Comparison of ENCODE assay signal across 8 mouse cellular contexts in genomic region chr4:116627359-116627716, GRCm38 (mm10). TPM values are rescaled to one million over a fixed set of nuclear protein-coding genes. Genes with fewer than 3 reads are reported as not detected.
DNase-seq lines count a peak whose midpoint lies in the region; ATAC-seq and TF ChIP-seq lines count a peak whose summit lies in the region.

No protein-coding gene starts in this region.

- TF ChIP-seq POLR2A in embryonic fibroblast, embryonic 13.5 days (IDR thresholded peaks at IDR 0.05; ENCODE audit: low read depth, low read length): peak; percentile 98

- H3K27ac ChIP-seq in embryonic fibroblast, embryonic 13.5 days (ENCODE audit: insufficient read depth, low read length): peak overlapping the region; percentile 59; the same call in 1 of the 2 replicates
- peak overlapping the region; percentile 97 for H3K27ac ChIP-seq in limb, embryonic 13.5 days
- H3K27ac ChIP-seq in midbrain, embryonic 15.5 days: peak overlapping the region; percentile 96

- peak overlapping the region; percentile 93 for H3K9ac ChIP-seq in limb, embryonic 13.5 days
- peak overlapping the region; percentile 86 for H3K9ac ChIP-seq in midbrain, embryonic 15.5 days

- no peaks in the 10 kb centered on the region for H3K4me1 ChIP-seq in embryonic fibroblast, embryonic 13.5 days (ENCODE audit: control insufficient read depth, insufficient read depth, low read length)
- peaks cover 20% of the 10 kb centered on the region for H3K4me1 ChIP-seq in limb, embryonic 13.5 days
- peaks cover 23% of the 10 kb centered on the region for H3K4me1 ChIP-seq in midbrain, embryonic 15.5 days

- no peaks in the 10 kb centered on the region for H3K9me3 ChIP-seq in limb, embryonic 13.5 days
- no peaks in the 10 kb centered on the region for H3K9me3 ChIP-seq in midbrain, embryonic 15.5 days

- WGBS in limb, embryonic 13.5 days: under 1% methylated on average over 13 of the region's 13 CpGs
- WGBS in midbrain, embryonic 15.5 days: 0% methylated on average over 13 of the region's 13 CpGs

- DNase-seq in brain, adult 2 months (ENCODE audit: low read depth, low spot score): peak; percentile 95
- peak; percentile 90 to 94 for DNase-seq in heart, adult 9 months (ENCODE audit: low spot score in 2 of 2)
- peak; percentile 96 for DNase-seq in kidney, adult 9 months
- DNase-seq in spleen, postnatal 14 days (ENCODE audit: low spot score in 2 of 2): peak; percentile 75 to 84

- no peaks in the 10 kb centered on the region for H3K27me3 ChIP-seq in C2C12 (ENCODE audit: control insufficient read depth, insufficient read depth, insufficient read length)
- no peaks in the 10 kb centered on the region for H3K27me3 ChIP-seq in limb, embryonic 13.5 days
- no peaks in the 10 kb centered on the region for H3K27me3 ChIP-seq in midbrain, embryonic 15.5 days (replicated peaks)

- peak overlapping the region; percentile 56 for H3ac ChIP-seq in C2C12 (ENCODE audit: control insufficient read depth, insufficient read length, low read depth)

- ATAC-seq in limb, embryonic 13.5 days (ENCODE audit: low FRiP score, low read depth): peak; percentile 92
- peak; percentile 96 for ATAC-seq in midbrain, embryonic 15.5 days (replicated peaks)

- H3K79me3 ChIP-seq in C2C12 (ENCODE audit: low read depth): peaks cover 40% of the 10 kb centered on the region

- H3K79me2 ChIP-seq in C2C12 (ENCODE audit: control insufficient read depth, insufficient read depth): peaks cover 50% of the 10 kb centered on the region

- H3K36me3 ChIP-seq in C2C12 (ENCODE audit: control insufficient read depth, insufficient read depth): peaks cover 26% of the 10 kb centered on the region
- H3K36me3 ChIP-seq in limb, embryonic 13.5 days: peaks cover 11% of the 10 kb centered on the region
- no peaks in the 10 kb centered on the region; the same call in 1 of the 2 replicates for H3K36me3 ChIP-seq in midbrain, embryonic 15.5 days (replicated peaks)

- H3K4me3 ChIP-seq in C2C12 (ENCODE audit: insufficient read depth, poor library complexity, severe bottlenecking): peak overlapping the region; percentile 94
- peak overlapping the region; percentile 85 for H3K4me3 ChIP-seq in embryonic fibroblast, embryonic 13.5 days (ENCODE audit: insufficient read depth, low read length)
- peak overlapping the region; percentile 98 for H3K4me3 ChIP-seq in limb, embryonic 13.5 days
- H3K4me3 ChIP-seq in midbrain, embryonic 15.5 days: peak overlapping the region; percentile 98

- TF ChIP-seq CTCF in C2C12 (IDR thresholded peaks at IDR 0.05; ENCODE audit: control insufficient read depth, insufficient read depth, insufficient read length): no peak
- TF ChIP-seq CTCF in embryonic fibroblast, embryonic 13.5 days (IDR thresholded peaks at IDR 0.05; ENCODE audit: borderline replicate concordance, insufficient read depth, low read length): no peak

- peak overlapping the region; percentile 73 for H3K4me2 ChIP-seq in limb, embryonic 13.5 days (replicated peaks)
- peak overlapping the region; percentile 71 for H3K4me2 ChIP-seq in midbrain, embryonic 15.5 days

TF ChIP-seq in C2C12, 6 proteins besides CTCF, POLR2A, EP300 and RAD21:
- TF ChIP-seq FOSL1 (IDR thresholded peaks at IDR 0.05; ENCODE audit: insufficient read depth, low read length, poor library complexity, severe bottlenecking) (no peak), MYOD1 (IDR thresholded peaks at IDR 0.05; ENCODE audit: control insufficient read depth, insufficient read length, low read depth) (no peak), MAX (IDR thresholded peaks at IDR 0.05) (no peak), MYOG (IDR thresholded peaks at IDR 0.05; ENCODE audit: control insufficient read depth, extremely low read depth, insufficient read length) (no peak), USF1 (IDR thresholded peaks at IDR 0.05; ENCODE audit: low read depth) (no peak), CEBPB (IDR thresholded peaks at IDR 0.05; ENCODE audit: low read depth) (no peak)

RNA-seq across cellular contexts. Expression of gene Nasp, which starts 0.4 kb away (rescaled TPM):
- 79.1 TPM for polyA plus RNA-seq in C2C12 (2012; fragmentation: generic; extraction: Trizol)
- polyA plus RNA-seq in embryonic fibroblast, embryonic 13.5 days (2011; ENCODE audit: insufficient read length, low read depth, missing spikeins): 63.7 and 95.4 TPM in 2 replicates
- 203 and 211 TPM in 2 replicates for polyA plus RNA-seq in limb, embryonic 13.5 days (2015; fragmentation: Nextera tagmentation; extraction: Ambion mirVana)
- 89.8 and 95.2 TPM in 2 replicates for polyA plus RNA-seq in midbrain, embryonic 15.5 days (2015; fragmentation: Nextera tagmentation; extraction: Ambion mirVana)

RNA-seq across cellular contexts. Expression of gene Akr1a1, which starts 24.1 kb away (rescaled TPM):
- polyA plus RNA-seq in C2C12 (2012; fragmentation: generic; extraction: Trizol): 737 TPM
- polyA plus RNA-seq in embryonic fibroblast, embryonic 13.5 days (2011; ENCODE audit: insufficient read length, low read depth, missing spikeins): 575 and 597 TPM in 2 replicates
- 774 and 800 TPM in 2 replicates for polyA plus RNA-seq in limb, embryonic 13.5 days (2015; fragmentation: Nextera tagmentation; extraction: Ambion mirVana)
- polyA plus RNA-seq in midbrain, embryonic 15.5 days (2015; fragmentation: Nextera tagmentation; extraction: Ambion mirVana): 675 and 714 TPM in 2 replicates

RNA-seq across cellular contexts. Expression of gene Ccdc17, which starts 30.9 kb away (rescaled TPM):
- 0.20 TPM for polyA plus RNA-seq in C2C12 (2012; fragmentation: generic; extraction: Trizol)
- polyA plus RNA-seq in embryonic fibroblast, embryonic 13.5 days (2011; ENCODE audit: insufficient read length, low read depth, missing spikeins): 1.9 and 2.6 TPM in 2 replicates
- polyA plus RNA-seq in limb, embryonic 13.5 days (2015; fragmentation: Nextera tagmentation; extraction: Ambion mirVana): 2.1 and 3.1 TPM in 2 replicates
- polyA plus RNA-seq in midbrain, embryonic 15.5 days (2015; fragmentation: Nextera tagmentation; extraction: Ambion mirVana): 4.3 and 6.7 TPM in 2 replicates

RNA-seq across cellular contexts. Expression of gene Prdx1, which starts 58.0 kb away (rescaled TPM):
- polyA plus RNA-seq in C2C12 (2012; fragmentation: generic; extraction: Trizol): 459 TPM
- polyA plus RNA-seq in embryonic fibroblast, embryonic 13.5 days (2011; ENCODE audit: insufficient read length, low read depth, missing spikeins): 887 and 980 TPM in 2 replicates
- polyA plus RNA-seq in limb, embryonic 13.5 days (2015; fragmentation: Nextera tagmentation; extraction: Ambion mirVana): 1,184 and 1,195 TPM in 2 replicates
- 370 and 378 TPM in 2 replicates for polyA plus RNA-seq in midbrain, embryonic 15.5 days (2015; fragmentation: Nextera tagmentation; extraction: Ambion mirVana)

Comparison
In these comparisons a context has a peak if more than half of its experiments do, and no peak if none do; other contexts are left out.
1. Peak in every context shown above with its lines: DNase-seq, ATAC-seq, H3K4me3 ChIP-seq and H3K27ac ChIP-seq.